Mouse (Mus musculus) cortical plate, adult 2 months (tissue): ENCODE data around the gene Aoc3. TPM values are rescaled to one million over a fixed set of nuclear protein-coding genes. Genes with fewer than 3 reads are reported as not detected.

Experiments used
- H3K27ac ChIP-seq: fragments of 200-500 bp; 2 replicates; pipeline ENCODE4 v1.5.1; 2012; ENCODE audit warnings: low read length, control low read depth, inconsistent platforms; ENCODE audit not compliant: insufficient read depth
- H3K4me1 ChIP-seq: fragments of 200-500 bp; 2 replicates; pipeline ENCODE4 v1.6.1; 2011; ENCODE audit warnings: low read length; ENCODE audit not compliant: control insufficient read depth, insufficient read depth
- H3K4me3 ChIP-seq: fragments of 200-500 bp; 2 replicates; pipeline ENCODE4 v1.5.1; 2011; ENCODE audit warnings: mild to moderate bottlenecking, low read length, control low read depth; ENCODE audit not compliant: insufficient read depth
- CTCF ChIP-seq: fragments of 200-500 bp; IDR thresholded peaks from 2 replicates; pipeline ENCODE4 v1.5.1; 2011; ENCODE audit warnings: mild to moderate bottlenecking, control low read depth, low read length; ENCODE audit not compliant: insufficient read depth; ENCODE audit errors: extremely low read depth
- POLR2A ChIP-seq: fragments of 200-500 bp; IDR thresholded peaks from 2 replicates; pipeline ENCODE4 v1.6.1; 2011; ENCODE audit warnings: mild to moderate bottlenecking, low read length, control low read depth; ENCODE audit not compliant: insufficient read depth; ENCODE audit errors: extremely low read depth
- polyA plus RNA-seq: library from polyadenylated mRNA; depleted of rRNA; stranded (reverse); fragments of >200 nt; gene quantifications from 2 replicates; pipeline ENCODE4 v1.2.3, GENCODE M21; 2012

Aoc3 gene
- polyA plus RNA-seq, 1 experiment: 0.94 TPM

DNA sequence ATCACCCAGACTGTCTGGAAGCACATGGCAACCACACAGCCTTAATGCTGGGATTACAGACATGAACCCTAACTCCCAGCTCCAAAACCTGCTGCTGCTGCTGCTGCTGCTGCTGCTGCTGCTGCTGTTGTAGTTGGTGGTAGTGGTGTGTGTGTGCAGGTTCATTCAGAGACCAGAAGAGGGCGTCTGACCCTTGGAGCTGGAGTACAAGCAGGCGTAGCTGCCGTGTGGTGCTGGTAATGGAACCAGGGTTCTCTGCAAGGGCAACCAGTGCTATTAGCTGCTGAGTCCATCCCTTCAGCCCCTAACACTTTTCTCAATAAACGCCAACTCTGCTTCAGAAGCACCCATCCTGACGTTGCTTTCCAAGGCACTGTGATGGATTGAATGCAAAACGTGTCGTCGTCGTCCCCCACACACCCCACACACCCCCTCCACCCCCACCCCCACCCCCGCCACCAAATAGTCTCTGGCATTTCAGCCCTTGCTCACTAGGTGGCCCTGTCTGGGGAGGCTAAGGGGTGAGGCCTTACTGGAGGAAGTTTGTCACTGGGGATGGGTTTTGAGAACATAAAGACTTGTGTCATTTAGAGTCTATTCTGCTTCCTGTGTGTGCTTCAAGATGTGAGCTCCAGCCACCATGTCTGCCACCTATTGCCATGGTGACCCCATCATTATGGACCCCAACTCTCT, 16.8 kb downstream of the Aoc3 start:
- no peak overlapping the region for H3K4me3 ChIP-seq
- TF ChIP-seq POLR2A: no peak
- TF ChIP-seq CTCF: no peak
- H3K4me1 ChIP-seq: no peaks in the 10 kb centered on the region
- H3K27ac ChIP-seq: no peak overlapping the region

DNA sequence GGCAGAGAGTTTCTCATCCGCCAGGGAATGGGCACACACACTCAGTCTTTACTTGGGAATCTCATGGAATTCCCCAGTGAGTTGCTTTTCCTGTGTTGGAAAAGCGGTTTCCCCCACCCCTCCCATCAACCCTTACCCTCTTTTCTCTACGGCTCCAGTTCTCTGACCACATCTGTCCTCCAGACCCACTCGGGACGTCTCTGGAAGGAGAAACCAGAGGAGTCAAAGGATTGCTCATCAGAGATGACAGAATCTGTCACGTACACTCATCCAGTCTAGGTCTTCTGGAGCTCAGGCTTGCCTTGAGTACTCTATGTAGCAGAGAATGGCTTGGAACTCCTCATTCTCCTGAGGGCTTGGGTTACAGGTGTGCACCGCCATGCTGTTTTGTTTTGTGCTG, 18.4 kb downstream of the Aoc3 start:
- H3K4me3 ChIP-seq: no peak overlapping the region
- H3K4me1 ChIP-seq: no peaks in the 10 kb centered on the region
- TF ChIP-seq POLR2A (no peak), CTCF (no peak)
- no peak overlapping the region for H3K27ac ChIP-seq

DNA sequence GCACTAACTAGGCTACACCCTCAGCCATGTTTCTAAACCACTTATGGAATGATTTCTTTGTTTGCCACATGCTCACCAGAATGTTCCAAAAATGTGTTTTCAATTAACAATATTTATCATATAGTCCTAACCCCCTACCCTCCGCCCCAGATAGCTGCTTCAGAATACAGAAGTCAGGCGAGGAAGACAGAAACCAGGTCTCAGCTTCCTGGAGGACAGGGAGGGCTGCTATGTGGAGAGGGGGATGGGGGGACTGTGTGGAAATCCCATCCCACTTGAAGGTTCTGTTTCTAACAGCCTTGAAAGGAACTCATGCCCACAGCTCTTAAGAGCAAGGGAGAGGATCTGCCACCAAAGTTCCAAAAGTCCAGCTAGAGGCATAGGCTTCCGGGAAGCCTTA, 18.8 kb downstream of the Aoc3 start:
- Histone ChIP-seq H3K4me1 (no peaks in the 10 kb centered on the region), H3K4me3 (no peak overlapping the region), H3K27ac (no peak overlapping the region)
- TF ChIP-seq CTCF (no peak), POLR2A (no peak)

DNA sequence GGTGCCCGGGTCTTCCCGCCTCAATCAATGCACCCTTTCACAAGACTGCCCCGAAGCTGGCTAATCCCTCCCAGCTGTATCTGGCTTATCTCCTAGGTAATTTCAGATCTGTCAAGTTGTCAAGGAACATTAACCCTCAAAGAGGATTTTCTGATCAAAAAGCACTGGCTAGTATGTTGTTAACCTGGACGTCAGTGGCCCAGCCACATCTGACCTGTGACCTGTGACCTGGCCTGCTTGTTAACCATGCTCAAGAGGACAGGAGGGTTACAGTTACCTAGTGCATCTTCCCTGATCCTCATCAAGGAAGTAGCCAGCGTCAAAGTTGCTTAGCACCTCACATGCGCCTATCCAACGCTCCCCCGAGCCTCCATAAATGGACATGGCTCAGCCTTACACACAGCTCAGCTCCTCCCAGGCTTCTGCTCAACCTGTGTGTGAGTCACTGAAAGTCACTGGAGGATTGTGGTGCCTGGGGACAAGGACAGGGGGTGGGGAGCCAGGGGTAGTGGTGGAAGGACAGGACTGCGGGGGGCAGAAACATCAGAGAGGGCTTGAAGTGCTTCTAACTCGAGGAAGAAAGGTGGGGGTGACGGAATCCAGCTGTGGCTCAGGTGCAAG, 20.8 kb downstream of the Aoc3 start:
- Histone ChIP-seq H3K4me3 (no peak overlapping the region), H3K4me1 (no peaks in the 10 kb centered on the region), H3K27ac (no peak overlapping the region)
- no peak for TF ChIP-seq POLR2A

DNA sequence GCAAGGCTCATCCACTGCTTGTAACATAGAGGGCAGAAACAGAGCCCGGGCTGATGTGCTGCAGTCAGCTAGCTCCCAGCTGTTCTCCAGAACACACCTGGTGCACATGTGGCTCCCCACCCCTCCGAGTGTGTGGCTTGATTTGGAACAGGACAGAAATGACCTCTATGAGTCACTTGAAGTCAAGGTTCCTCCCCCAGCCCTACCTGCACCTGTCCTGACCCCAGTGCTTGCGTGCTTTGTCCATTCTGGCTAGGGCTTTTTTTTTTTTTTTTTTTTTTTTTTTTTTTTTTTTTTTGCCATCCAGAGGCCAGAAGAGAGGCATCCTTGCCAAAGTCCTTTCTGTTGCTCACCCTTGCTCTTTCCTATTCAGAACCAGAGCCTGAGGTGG, 21.3 kb downstream of the Aoc3 start:
- Histone ChIP-seq H3K4me3 (no peak overlapping the region), H3K4me1 (no peaks in the 10 kb centered on the region), H3K27ac (no peak overlapping the region)
- no peak for TF ChIP-seq POLR2A
- TF ChIP-seq CTCF: no peak

DNA sequence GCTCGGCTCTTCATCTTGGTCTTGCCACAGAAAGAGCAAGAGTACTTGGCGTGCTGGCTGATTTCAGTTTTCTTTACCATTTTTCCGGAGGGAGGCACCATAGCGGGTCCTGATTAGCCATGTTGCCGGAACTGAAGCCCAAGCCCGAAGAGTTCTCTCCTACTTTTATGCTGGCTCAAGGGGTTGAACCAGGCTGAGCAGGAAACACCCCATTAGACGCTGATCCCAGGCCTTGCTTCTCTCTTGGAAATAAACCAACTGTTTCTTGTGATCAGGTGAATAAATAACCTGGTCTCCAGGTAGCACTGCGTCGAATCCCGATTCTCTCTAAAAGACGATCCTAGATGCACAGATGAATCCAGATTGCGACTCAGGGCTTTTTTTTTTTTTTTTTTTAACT, 23.0 kb downstream of the Aoc3 start:
- Histone ChIP-seq H3K27ac (no peak overlapping the region), H3K4me3 (no peak overlapping the region), H3K4me1 (no peaks in the 10 kb centered on the region)
- TF ChIP-seq CTCF: no peak
- TF ChIP-seq POLR2A: no peak

DNA sequence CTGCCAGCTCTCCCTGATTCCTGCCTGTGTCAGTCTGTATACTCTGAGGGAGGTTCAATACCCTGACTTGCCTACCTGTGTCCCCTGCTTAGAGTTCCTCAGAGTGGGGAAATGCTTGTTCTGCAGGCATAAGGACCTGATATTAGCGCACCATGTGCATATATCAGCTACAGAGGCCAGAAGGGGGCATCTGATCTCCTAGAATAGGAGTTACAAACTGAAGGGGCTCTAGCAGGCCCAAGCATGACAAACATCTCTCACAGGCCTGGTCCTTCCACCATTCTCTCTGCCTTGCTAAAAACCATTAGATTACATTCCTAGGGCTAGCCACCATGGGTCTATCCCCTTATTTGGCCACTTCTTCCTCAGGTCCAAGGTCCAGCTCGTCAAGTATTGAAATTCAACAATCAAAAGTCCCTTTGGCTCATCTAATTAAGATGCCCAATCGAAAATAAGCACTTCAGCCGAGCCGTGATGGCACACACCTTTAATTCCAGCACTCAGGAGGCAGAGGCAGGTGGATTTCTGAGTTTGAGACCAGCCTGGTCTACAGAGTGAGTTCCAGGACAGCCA, 24.1 kb downstream of the Aoc3 start:
- Histone ChIP-seq H3K4me3 (no peak overlapping the region), H3K27ac (no peak overlapping the region), H3K4me1 (no peaks in the 10 kb centered on the region)
- TF ChIP-seq CTCF (no peak), POLR2A (no peak)

DNA sequence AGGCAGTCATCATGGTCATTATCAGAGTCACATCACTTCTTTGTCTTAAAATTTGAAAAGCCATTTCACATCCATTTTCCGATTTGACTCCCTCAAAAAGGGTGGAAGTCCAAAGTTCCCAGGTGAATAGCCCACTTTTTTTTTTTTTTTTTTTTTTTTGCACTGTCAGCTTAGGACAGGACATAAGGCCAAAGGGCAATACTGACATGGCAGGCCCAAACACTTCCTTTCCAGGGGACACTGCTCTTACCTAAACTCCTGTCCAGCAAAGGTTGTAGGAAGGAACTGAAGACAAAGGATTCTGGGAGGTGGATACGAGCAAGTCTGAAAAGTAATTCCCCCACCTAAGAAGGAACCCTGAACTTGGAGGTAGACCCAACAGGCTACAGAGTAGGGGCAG, 25.5 kb downstream of the Aoc3 start:
- Histone ChIP-seq H3K4me3 (no peak overlapping the region), H3K4me1 (no peaks in the 10 kb centered on the region), H3K27ac (no peak overlapping the region)
- TF ChIP-seq CTCF: no peak

DNA sequence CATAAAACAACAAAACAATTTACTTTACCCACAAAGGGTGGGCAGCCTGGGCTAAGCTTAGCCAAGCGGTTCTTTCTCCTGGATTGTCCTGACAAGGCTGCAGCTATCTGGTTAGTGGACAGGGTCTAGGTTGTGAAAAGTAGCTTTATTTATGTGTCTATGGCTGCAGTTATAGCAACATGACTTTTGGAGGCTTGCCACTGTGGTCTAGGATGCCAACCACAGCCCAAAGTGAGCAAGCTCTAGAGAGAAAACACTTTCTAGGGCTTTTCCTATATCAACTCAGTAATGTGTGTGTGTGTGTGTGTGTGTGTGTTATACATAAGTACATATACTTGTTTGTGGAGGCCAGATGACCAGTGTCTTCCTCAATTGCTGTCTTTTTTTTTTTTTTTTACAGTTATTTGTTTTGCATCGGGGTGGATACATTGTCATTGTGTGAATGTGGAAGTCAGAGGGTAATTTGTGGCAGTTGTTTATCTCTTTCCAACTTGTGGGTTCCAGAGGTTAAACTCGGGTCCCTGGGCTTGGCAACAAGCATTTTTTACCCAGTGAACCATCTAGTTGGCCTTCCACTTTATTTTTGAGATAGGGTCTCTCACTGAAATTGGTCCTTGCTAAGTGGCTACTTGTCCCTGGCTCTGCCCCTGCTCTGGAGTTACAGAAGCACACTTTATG, 27.2 kb downstream of the Aoc3 start:
- no peaks in the 10 kb centered on the region for H3K4me1 ChIP-seq
- no peak for TF ChIP-seq CTCF
- no peak for TF ChIP-seq POLR2A
- H3K27ac ChIP-seq: no peak overlapping the region
- H3K4me3 ChIP-seq: no peak overlapping the region

DNA sequence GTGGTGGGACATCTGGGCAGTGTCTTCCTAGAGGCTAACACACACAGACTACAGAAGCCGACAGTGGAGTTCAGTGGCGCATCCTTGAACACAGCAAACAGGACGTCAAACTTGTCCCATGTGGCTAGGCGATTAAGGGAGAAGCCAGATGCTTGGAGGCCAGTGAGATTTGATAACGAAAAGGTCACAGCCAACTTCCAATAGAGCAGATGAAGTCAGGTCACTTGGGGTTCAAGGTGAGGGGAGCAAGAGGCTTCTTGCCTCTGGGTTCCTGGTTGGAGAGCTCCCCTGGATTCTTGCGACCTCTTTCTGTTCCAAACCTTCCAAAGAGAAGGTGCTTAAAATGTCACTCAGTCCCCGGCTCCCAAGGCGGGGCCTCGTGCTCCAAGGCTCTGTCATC, 29.4 kb downstream of the Aoc3 start:
- no peak overlapping the region for H3K27ac ChIP-seq
- TF ChIP-seq POLR2A (no peak), CTCF (no peak)
- H3K4me3 ChIP-seq: no peak overlapping the region
- H3K4me1 ChIP-seq: no peaks in the 10 kb centered on the region
